Mouse (Mus musculus) kidney, postnatal 0 days (tissue): ENCODE measurements at regions not wholly inside any gene's neighbourhood (a gene's known extent, or its start where the extent isn't known, plus 50 kb on each side); places are given as distances from the start of the nearest gene placed in this dataset.

Experiments used
- ATAC-seq: fragments of 200-750 bp; cut with Nextera tagmentation; replicated peaks from 2 replicates; pipeline ENCODE4 v1.8.0; 2017; ENCODE audit warnings: low read depth, moderate number of reproducible peaks, moderate TSS enrichment, moderate library complexity; ENCODE audit not compliant: low FRiP score
- DNase-seq: peaks from one replicate; pipeline ENCODE4 v3.0.0-alpha.2; 2016; ENCODE audit warnings: low spot score
- H3K27ac ChIP-seq: fragments of 300-500 bp; sonication (generic); 2 replicates; pipeline ENCODE4 v1.5.1; 2014; ENCODE audit warnings: mild to moderate bottlenecking
- H3K27me3 ChIP-seq: fragments of 300-500 bp; sonication (generic); 2 replicates; pipeline ENCODE4 v1.6.1; 2014; ENCODE audit warnings: low read length, mixed read lengths; ENCODE audit not compliant: insufficient read depth
- H3K36me3 ChIP-seq: fragments of 300-500 bp; sonication (generic); 2 replicates; pipeline ENCODE4 v1.6.1; 2014; ENCODE audit warnings: low read length, mixed read lengths; ENCODE audit not compliant: insufficient read depth
- H3K4me1 ChIP-seq: fragments of 300-500 bp; sonication (generic); replicated peaks from 2 replicates; pipeline ENCODE4 v1.6.1; 2014; ENCODE audit warnings: antibody characterized with exemption, low read length, mixed read lengths; ENCODE audit not compliant: insufficient read depth
- H3K4me2 ChIP-seq: fragments of 300-500 bp; sonication (generic); 2 replicates; pipeline ENCODE4 v1.6.1; 2014; ENCODE audit warnings: mild to moderate bottlenecking, low read length, moderate library complexity, mixed read lengths
- H3K4me3 ChIP-seq: fragments of 300-500 bp; sonication (generic); replicated peaks from 2 replicates; pipeline ENCODE4 v1.5.1; 2014; ENCODE audit warnings: low read depth, low read length
- H3K9ac ChIP-seq: fragments of 300-500 bp; sonication (generic); 2 replicates; pipeline ENCODE4 v1.6.1; 2014; ENCODE audit warnings: low read depth, low read length
- H3K9me3 ChIP-seq: fragments of 300-500 bp; sonication (generic); replicated peaks from 2 replicates; pipeline ENCODE4 v1.6.1; 2016; ENCODE audit warnings: low read length, inconsistent platforms, mixed read lengths
- CTCF ChIP-seq: IDR thresholded peaks from 2 replicates; pipeline ENCODE4 v1.5.1; 2016; ENCODE audit warnings: antibody characterized with exemption, low read depth, mild to moderate bottlenecking, moderate library complexity
- WGBS: fragments of 180-500 bp; shearing (Covaris S2); extraction: QIAGEN DNeasy Blood & Tissue Kit; methylation state at CpG from one replicate; pipeline ENCODE4 v1.1.7; 2014; 5-methylcytosine and 5-hydroxymethylcytosine counted together

- no peak for TF ChIP-seq CTCF
- no peaks in the 10 kb centered on the region for H3K9me3 ChIP-seq
- WGBS: 66% methylated on average over 3 of the region's 3 CpGs
- H3K4me1 ChIP-seq: no peaks in the 10 kb centered on the region
- H3K36me3 ChIP-seq: no peaks in the 10 kb centered on the region
- no peak overlapping the region for H3K4me2 ChIP-seq
- H3K27ac ChIP-seq: no peak overlapping the region
- H3K27me3 ChIP-seq: no peaks in the 10 kb centered on the region
- H3K9ac ChIP-seq: no peak overlapping the region
- no peak for ATAC-seq
- no peak overlapping the region for H3K4me3 ChIP-seq
- no peak for DNase-seq
Observed at GRCm38 (mm10) chr12:97361804-97362203, 897.5 kb downstream of the Galc start.

- no peak overlapping the region for H3K4me3 ChIP-seq
- H3K36me3 ChIP-seq: no peaks in the 10 kb centered on the region
- 28% methylated on average over 2 of the region's 2 CpGs for WGBS
- no peak overlapping the region for H3K27ac ChIP-seq
- no peak overlapping the region for H3K9ac ChIP-seq
- no peaks in the 10 kb centered on the region for H3K27me3 ChIP-seq
- no peak overlapping the region for H3K4me2 ChIP-seq
- H3K9me3 ChIP-seq: no peaks in the 10 kb centered on the region
- H3K4me1 ChIP-seq: no peaks in the 10 kb centered on the region
- DNase-seq (no peak), ATAC-seq (no peak)
- no peak for TF ChIP-seq CTCF
Observed at GRCm38 (mm10) chr12:97360656-97361055, 898.6 kb downstream of the Galc start.

- H3K9me3 ChIP-seq: no peaks in the 10 kb centered on the region
- H3K27ac ChIP-seq: no peak overlapping the region
- no peak overlapping the region for H3K4me2 ChIP-seq
- H3K27me3 ChIP-seq: no peaks in the 10 kb centered on the region
- H3K4me3 ChIP-seq: no peak overlapping the region
- no peak for DNase-seq
- ATAC-seq: no peak
- H3K36me3 ChIP-seq: no peaks in the 10 kb centered on the region
- TF ChIP-seq CTCF: no peak
- no peaks in the 10 kb centered on the region for H3K4me1 ChIP-seq
- no peak overlapping the region for H3K9ac ChIP-seq
- 53% methylated on average over 3 of the region's 3 CpGs for WGBS
Observed at GRCm38 (mm10) chr12:97326582-97326981, 932.7 kb downstream of the Galc start.

- no peaks in the 10 kb centered on the region for H3K9me3 ChIP-seq
- ATAC-seq: no peak
- H3K4me3 ChIP-seq: no peak overlapping the region
- no peak for TF ChIP-seq CTCF
- no peak overlapping the region for H3K9ac ChIP-seq
- no peak overlapping the region for H3K27ac ChIP-seq
- no peaks in the 10 kb centered on the region for H3K27me3 ChIP-seq
- H3K36me3 ChIP-seq: no peaks in the 10 kb centered on the region
- 13% methylated on average over 5 of the region's 5 CpGs for WGBS
- peak; percentile 12 for DNase-seq
- no peak overlapping the region for H3K4me2 ChIP-seq
- no peaks in the 10 kb centered on the region for H3K4me1 ChIP-seq
Observed at GRCm38 (mm10) chr12:97312282-97313040, 946.8 kb downstream of the Galc start.

GRCm38 (mm10) chr12:97278792-97279191, 980.5 kb downstream of the Galc start:
- Histone ChIP-seq H3K9ac (no peak overlapping the region), H3K9me3 (no peaks in the 10 kb centered on the region), H3K27ac (no peak overlapping the region), H3K4me3 (no peak overlapping the region), H3K36me3 (no peaks in the 10 kb centered on the region), H3K27me3 (no peaks in the 10 kb centered on the region), H3K4me1 (no peaks in the 10 kb centered on the region), H3K4me2 (no peak overlapping the region)
- ATAC-seq (no peak), DNase-seq (no peak)
- TF ChIP-seq CTCF: no peak
- 89% methylated on average over 2 of the region's 2 CpGs for WGBS

- Histone ChIP-seq H3K4me3 (no peak overlapping the region), H3K36me3 (no peaks in the 10 kb centered on the region), H3K4me1 (no peaks in the 10 kb centered on the region), H3K4me2 (no peak overlapping the region), H3K27ac (no peak overlapping the region), H3K9me3 (no peaks in the 10 kb centered on the region), H3K27me3 (no peaks in the 10 kb centered on the region), H3K9ac (no peak overlapping the region)
- DNase-seq (peak; percentile 32), ATAC-seq (no peak)
- peak; percentile 59 for TF ChIP-seq CTCF
- 23% methylated on average over 1 of the region's 1 CpGs for WGBS
Observed at GRCm38 (mm10) chr12:97278331-97278730, 980.9 kb downstream of the Galc start.
